Mouse (Mus musculus): ENCODE measurements around the gene Cdc42ep2.

Cdc42ep2 gene

DNA sequence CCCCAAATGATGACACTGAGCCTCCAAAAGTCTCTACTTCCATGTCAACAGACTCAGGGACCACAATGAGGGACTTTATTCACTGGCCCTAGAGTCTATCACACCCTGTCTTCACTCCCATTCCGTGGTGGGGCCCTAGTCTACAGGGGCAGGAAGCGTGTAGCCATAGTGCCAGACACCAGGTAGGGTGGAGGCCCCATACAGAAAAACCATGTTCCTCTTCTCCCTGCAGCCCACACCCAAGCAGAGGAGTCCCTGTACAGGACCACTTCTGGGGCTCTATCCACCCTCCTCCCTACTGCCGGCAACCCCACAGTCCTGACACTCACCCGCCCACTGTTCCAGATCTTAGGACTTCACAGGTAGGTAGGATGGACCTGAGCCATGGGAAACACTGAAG, 52.1 kb downstream of the Cdc42ep2 start:
- DNase-seq = no peak

DNA sequence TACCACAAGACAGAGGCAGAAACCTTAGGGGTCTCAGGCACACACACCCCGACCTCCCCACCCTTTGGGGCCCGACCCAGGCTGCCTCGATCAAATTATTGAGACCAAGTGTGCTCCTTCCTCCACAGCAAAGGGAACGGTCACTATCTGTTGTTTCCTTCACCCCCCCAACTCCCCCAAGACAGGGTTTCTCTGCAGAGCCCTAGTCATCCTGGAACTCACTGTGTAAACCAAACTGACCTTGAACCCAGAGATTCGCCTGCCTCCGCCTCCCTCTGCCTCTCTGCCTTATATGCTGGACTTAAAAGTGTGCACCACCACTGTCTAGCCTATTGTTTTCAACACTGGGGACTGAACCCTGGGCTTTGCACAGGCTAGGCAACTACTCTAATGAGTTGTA, 52.9 kb downstream of the Cdc42ep2 start:
- DNase-seq = no peak

DNA sequence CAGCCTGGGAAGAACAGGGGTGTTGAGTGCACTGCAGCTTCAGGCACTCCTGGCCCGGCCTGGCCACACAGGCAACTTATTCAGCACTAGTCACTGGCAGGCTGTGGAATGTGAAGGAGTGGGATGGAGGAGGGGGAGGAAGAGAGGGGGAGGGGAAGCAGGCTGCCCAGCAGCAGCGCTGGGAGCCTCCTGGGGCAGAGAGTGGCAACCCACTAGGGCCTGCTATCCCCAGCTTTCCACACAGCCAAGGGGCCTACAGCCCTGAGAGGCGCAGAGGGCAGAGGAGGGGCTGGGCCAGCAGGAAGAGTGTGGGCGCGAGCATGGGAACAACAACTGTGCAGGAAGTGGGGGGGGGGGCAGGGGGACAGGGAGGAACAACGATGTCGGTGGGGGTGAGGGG, 53.3 kb downstream of the Cdc42ep2 start:
- DNase-seq = peak; percentile 59

DNA sequence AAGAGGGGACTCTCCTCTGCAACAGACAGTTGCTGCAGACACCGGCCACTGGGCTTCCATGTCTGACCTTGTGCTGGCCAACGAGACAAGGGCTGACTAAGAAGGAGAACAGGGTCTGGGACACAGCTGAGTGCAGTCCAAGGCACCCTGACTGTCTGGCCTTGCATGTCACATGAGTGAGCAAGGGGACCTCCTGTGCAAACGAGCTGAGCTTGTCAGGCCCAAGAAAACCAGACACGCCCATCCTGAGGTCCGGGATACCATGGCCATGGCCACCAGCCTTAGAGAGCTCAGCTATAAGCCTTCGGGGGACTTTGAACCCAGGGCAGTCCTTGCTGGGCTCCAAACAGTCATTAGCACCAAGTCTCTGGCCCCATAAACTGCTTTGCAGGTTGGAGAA, 56.5 kb downstream of the Cdc42ep2 start:
- DNase-seq = no peak
